Mouse (Mus musculus) ES-Bruce4 (cell line): Measurements from ENCODE around the gene Pou2f3.

ENCODE experiments used
- CTCF ChIP-seq: IDR thresholded peaks from one replicate; pipeline ENCODE4 v1.8.1; 2011; ENCODE audit warnings: low read depth, low read length
- EP300 ChIP-seq: IDR thresholded peaks from 2 replicates; pipeline ENCODE4 v1.6.1; 2011; ENCODE audit warnings: low read depth, low read length; ENCODE audit not compliant: insufficient read depth
- POLR2A ChIP-seq: IDR thresholded peaks from one replicate; pipeline ENCODE4 v1.8.1; 2011; ENCODE audit warnings: low read length; ENCODE audit not compliant: insufficient read depth

GRCm38 (mm10) chr9:43150957-43151356 is 59.2 kb downstream of the Pou2f3 start:
- TF ChIP-seq POLR2A (no peak), CTCF (no peak), EP300 (no peak)
